Mouse (Mus musculus) thymus, postnatal 14 days (tissue): ENCODE results near the gene Prune2.
"Not testable (repeated sequence)": the region's sequence is repeated elsewhere in the genome, so short reads cannot be mapped to it uniquely, and the experiment has no call there.

Source experiments
- DNase-seq: peaks from one replicate; pipeline ENCODE4 v3.0.0; 2021

Prune2 gene

DNA sequence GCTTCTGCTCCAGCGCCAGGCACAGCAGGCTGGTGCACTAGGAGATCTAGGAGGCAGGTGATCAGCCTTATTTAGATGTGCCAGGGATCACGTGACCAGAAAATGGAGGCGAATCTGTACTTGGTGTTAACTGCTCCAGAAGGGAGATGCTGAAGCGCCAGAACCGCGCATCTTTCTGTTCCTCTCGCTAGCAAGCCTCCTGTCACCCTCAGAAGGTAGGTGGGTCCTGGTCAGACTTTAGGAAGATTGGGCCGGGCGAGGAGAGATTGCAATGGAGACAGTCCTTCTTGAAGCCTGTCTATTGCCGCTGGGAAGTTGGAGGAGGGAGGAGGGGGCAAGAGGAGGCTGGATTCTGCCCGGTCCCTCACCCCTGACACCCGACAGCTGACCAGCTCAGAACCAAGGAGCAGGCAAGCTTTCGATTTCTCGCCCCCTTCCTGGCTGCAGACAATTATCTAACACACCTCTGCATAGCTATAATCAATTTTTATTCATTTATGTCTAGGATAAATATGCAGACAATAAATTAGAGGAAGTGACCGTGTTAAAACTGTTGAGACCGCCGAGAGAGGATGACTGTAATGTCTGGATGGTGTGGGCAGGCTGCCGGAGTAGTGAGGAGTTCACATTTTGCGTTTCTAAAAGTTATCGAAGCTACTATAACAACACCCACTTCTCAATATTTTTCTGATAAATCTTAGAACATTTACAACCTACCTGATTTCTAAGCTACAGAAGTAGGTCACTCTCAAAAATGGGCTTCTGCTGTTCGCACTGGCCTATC lies 181.0 kb downstream of the Prune2 start:
- DNase-seq = no peak

DNA sequence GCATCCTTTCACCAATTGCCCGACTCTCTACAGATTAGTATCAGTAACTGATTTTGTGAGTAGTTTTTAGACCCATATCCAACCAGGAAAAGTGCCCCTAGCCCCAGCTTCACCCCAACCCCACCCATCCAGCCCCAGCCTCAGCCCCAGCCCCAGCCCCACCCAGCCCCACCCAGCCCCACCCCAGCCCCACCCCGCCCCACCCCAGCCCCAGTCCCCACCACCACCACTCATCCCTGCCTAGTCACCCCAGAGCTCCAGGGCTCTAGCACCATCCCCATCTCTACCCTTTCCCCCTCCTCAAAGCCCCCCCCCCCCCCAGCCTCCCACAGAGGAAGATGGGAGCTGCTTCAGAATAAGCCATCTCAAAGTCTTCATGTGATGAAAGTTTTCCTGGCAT lies 181.7 kb downstream of the Prune2 start:
- DNase-seq = no peak

DNA sequence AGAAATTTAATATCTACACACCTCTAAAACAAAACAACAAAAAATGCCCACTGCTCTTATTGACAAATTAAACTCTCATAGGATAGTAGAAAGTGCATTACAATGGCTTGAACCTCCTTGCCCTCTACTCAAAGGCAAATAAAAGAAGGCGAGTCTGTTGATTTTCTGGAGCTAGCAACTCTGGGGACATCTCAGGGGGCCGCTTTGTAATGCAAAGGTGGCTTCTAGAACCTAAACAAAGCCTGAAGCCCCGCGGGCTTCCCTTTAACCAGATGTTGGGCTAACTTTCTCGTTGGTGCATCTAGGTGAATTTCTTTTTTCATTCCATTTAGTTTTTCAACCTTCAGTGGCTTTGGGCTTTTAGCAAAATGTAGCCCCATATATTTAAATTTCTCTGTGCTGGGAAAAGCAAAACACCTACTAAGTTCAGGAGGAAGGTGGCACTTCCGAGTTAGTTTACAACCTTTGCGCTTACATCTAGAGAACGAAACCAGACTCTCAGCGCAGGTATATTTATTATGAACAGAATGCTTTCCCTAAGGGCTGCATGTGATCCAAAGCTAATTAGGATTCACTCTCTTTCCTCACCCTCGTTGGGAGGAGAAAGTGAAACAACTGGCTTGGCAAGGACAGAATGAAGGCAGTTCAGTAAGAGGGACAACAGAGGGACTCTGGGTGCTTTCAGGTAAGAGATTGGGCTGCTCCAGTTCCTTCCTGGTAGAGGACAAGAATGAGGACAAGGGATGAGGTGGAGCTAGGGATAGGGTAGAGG lies 182.4 kb downstream of the Prune2 start:
- no peak for DNase-seq

DNA sequence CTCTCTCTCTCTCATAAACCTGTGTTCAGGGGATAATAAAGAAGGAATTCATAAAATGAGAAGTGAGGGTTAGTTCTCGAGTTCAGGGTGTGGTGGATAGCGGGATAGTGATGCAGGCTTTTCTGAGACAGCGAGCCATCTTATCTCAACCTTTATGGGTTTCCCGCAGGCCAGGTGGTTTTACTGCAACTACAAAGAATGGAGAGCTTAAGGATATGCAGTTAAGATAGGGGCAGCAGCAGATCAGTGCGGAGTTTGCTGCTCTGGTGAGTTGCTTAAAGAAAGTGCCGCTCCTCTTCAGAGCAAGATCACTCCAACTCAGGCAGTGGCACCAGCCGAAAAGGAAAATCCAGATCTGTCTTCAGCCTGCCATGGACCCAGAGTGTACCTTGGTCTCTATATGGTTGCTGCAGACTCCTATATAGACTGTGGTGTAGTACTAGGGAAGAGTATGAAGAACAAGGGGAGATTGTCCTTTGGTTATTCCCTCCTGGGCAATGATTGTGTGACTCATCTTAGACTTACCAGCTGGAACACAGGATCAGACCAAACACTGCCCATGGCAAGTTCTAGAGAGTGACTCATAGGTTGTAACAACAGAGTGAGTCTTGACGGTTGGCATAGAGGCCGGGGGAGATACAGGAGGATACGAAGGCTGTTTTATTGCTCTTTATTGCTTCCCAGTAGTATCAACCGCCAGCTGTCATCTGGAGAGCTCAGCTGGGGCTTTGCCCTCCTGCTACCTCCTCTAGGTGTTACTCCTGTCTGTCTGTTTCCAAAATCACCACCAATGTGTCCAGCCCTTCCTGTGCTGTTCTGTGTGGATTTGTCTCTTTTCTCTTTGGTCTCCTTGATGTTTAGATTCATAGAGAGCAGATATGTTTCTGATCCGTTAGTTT lies 184.3 kb downstream of the Prune2 start:
- no peak for DNase-seq

DNA sequence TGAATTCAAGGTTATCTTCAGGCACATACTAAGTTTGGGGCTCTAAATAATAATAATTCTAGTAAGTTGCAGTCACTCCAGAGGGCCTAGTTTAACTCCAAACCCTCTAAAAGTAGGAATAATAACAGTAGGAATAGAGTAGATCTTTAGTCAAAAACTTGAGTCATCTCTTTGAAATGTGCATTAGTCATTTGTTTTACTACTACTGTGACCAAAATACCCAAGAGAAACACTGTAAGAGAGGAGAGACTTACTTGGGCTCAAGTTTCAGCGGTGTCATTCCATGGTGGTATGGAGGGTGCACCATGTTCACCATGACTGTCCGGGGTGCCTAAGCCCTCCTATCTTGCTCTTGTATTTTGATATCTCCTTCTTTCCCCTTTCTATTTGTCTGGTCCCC lies 187.3 kb downstream of the Prune2 start:
- no peak for DNase-seq

DNA sequence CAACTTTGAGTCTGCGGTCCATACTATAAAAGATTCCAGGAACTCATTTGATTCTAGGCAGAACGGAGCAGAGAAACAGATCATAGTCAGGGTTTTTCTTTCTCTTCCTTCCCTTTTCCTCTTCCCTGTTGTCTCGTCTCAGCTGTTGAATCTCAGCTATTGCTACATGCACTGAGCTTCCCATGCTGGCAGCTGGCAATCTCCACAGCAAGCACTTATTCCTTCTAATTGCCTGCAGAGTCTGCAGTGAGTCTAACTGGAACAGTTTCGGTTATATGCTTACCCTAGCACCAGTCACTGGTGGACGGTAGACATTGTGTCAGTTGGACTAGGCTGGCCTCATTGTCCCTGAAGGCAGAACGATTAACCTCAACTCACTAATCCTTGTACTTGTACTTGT lies 188.3 kb downstream of the Prune2 start:
- DNase-seq = no peak

DNA sequence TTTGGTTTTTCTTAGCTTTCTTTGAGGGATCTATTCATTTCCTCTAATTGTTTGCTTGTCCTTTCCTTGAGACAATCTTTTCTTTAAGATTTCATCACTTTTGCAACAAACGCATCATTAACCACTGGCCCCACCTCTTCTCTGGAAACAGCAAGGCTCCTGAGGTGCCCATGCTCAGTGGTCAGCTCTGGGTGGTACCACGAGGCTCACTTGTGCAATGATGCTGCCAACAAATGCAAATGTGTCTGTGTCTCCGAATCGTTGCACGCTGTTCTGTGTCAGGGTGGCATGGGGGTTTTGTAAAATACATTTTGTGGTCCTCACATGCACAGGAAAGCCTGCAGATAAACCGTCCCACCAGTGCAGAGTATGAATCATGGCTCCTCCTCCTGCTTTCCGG lies 194.1 kb downstream of the Prune2 start:
- no peak for DNase-seq

DNA sequence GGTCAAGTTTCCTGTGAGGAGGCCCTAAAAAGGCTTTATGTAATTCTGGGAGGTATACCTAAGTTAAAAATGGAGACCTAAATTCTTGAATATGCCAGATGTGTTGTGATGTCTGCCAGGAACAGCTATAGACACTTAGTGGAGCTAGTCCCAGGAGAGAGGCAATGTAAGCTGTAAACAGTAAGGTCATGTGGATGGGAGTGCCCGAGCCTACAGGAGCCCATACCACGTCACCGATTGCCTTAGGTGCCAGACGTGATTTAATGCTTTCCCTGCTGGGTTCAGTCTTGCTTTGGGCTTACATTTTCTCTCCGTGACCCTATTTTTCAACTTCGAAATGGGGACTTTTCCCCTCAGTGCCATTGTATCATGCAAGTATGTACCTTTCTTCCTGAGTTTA lies 195.9 kb downstream of the Prune2 start:
- no peak for DNase-seq

DNA sequence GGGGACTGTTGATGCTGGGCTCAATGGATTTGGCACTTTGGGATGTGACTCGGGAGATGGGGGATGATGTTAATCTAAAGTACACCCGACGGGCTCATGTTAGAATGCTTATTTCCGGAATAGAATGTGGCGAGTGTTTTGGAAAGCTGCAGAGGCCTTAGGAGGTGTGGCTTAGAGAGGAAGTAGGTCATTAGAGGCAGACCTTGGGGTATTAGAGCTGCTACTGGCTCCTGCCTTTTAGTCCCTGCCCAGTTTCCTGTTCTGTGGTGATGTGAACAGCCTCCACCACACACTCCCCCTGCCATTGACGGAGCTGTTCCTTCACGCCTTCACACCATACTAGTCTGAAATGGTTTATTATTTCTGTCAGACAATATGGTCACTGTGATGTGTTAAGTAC lies 196.5 kb downstream of the Prune2 start:
- no peak for DNase-seq

DNA sequence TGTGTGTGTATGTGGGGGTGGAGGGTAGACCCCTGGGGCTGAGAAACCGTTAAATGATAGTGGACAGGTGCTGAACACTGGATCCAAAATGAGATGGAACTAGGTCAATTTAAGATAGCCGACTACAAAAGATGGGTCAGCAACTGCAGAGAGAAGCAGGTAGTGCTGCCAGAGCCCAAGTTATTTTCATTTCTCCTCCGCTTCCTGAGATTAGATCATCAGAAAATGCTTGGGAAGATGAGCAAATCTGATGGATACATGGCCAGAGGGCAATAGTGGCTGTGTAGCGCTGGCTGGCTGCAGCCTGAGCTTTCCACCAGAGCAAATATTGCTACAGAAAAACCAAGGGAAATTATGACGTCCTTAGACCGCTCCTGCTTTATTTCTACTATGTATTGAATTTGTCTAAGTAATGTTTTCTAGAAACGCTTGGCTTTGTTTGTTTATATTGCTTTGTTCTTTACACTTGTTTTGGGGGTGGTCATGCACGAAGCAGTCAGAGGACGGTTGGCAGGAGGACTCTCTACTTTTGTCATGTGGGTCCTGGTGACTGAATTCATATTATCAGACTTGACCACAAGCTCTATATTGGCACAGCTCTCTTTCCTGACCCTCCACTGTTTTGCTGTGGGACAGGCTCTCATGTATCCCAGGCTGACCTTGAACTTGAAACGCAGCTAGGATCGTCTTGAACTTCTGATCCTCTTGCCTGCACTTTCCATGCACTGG lies 198.2 kb downstream of the Prune2 start:
- DNase-seq = no peak

DNA sequence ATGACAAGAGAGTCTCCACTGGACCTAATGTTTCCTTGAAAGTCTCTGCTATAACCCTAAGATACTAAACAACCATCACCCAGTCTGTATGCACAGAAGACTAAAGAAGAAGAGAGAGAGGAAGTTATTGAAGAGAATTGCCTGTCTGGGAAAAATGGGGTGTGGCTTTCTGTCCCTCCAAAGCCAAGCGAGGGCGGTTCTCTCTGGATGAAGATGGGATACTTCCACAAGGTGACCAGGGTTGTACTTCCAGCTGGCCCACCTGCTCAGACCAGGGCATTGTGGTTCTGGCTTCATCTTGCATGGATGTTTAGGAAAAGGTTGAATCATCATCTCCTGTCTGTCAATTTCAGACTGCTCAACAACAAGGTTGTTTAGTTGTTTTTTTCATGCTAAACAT lies 199.3 kb downstream of the Prune2 start:
- DNase-seq = no peak

DNA sequence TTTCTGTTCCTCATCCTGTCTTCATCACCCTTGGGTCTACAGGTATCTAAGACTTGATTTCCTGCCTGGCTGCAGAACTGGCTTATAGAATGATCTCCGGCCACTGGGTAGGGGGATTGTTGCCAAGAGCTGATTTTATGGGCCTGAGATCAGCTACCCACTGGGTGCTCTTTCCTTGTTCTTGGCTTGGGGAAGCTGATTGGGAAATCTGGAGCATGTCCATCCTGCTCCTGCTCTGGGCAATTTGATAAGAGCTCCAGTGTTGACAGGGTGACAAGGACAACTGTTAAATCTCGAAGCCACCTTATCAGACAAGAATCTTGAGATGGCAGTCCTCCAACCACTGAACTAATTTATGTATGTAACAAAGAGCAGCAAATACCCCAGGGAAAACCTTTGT lies 203.8 kb downstream of the Prune2 start:
- DNase-seq = no peak

DNA sequence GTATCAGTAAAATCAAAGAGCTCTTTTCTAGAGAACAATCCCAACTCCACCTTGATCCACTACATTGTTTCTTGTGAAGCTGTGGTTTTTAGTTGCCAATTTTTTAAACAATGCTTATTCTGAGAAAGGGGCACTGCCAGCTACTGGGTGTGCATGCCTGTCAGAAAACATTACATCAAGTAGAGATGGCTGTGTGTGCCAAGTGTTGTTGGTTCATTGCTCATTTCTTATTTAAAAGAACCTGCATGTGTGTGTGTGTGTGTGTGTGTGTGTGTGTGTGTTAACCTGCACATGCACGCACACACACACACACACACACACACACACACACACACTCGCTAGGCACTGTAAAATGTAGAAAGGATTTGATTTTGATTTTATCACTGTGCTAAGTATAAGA lies 204.3 kb downstream of the Prune2 start:
- no peak for DNase-seq

DNA sequence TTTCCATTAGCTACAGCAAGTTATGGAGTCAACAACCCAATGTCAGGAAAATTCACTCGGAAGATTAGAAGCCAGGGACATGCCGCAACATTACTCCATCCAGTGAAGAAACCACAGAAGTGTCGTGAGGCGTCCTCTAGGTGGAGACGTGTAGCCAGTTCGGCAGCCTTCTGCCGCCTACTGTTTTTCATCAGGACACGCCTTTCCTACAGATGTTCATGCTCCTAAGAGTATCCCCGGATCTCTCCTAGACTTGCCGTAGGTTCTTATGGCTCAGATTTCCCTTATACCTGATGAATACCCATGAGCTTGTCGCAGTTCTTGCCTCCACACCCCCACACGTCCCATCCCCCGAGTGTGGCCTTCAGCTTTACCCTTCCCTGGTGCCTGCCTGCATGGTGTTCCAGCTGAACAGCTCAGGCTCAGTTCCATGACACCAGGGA lies 207.6 kb downstream of the Prune2 start:
- DNase-seq = peak; percentile 14

DNA sequence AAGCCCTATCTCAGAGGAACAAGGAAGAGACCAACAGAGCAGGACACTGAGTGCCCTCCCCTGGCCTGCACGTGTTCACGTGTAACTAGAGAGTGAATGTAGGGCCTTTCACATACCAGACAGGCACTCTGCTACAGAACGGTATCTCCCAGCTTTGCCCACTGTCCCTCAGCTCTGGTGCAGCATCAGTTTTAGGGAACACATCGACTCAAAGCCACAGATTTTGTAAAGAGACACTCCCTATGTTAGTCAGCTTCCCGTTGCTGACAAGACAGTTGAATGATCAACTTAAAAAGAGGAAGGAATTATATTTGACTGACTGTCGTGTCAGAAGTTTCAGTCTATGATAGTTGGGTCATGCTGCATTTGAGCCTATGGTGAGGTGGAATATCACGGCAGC lies 210.4 kb downstream of the Prune2 start:
- DNase-seq = no peak

DNA sequence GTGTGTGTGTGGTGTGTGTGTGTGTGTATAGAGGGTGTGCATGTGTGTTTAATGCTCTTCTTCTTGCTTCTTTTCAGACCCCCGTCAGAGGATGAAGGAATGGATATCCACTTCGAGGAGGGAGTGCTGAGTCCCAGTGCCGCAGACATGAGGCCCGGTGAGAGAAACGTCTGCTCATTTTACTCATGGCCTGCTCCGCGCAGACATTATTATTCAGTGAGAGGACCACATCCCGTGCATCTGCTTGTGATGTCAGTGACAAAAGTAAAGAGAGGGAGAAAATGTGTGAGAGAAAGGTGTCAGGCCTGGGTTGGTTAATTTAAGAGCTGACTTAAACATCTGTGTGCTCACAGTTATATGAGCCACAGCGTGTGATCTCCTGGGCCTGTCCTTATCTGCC lies 212.3 kb downstream of the Prune2 start:
- DNase-seq = no peak

DNA sequence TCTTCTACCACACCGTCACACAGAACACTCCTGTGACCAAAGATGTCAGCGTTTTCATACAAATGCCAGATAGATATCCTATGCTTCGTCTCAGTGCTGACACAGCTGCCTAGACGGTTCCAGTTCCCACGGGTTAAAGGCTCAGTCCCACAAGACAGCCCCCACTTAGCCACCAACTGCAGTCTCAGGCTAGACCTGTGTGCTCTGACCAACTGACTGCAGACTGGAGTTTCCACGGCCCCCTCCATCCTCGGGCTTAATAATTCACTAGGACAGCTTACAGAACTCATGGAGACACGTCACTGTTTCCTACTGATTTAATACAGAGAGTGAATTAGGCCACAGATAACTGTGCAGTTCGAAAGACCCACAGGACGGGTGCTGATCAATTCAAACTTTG lies 213.8 kb downstream of the Prune2 start:
- DNase-seq = no peak

DNA sequence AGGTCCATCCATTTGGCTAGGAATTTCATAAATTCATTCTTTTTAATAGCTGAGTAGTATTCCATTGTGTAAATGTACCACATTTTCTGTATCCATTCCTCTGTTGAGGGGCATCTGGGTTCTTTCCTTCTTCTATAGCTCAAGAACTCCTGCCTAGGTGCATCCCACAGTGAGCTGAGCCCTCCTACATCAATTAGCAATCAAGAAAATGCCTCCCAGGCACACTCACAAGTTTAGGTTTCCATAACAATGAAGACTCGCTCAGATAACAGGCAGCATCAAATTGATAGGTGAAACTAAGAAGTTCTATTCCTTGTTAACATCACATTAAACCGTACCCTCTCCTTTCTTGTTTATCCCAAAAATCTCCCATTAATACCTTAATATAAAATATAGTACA lies 218.6 kb downstream of the Prune2 start:
- DNase-seq = not testable (repeated sequence)

DNA sequence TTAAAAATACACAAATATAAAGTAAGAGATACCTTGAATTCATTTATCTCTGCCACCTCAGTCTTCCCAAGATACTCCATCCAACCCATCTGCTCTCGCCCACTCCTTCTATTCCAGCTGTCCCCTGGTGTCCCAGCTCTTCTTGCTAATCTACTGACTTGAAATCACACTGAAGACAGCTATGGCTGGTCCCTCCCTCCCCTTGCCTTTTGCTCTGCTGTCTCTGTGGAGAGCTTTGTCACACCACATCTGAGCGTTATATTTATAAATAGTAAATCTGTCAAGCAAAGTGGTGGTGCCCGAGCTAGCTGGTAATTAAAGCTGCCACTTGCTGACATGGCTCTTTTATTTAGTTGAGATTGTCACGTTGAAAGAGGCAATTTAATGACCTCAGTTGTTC lies 224.6 kb downstream of the Prune2 start:
- DNase-seq = no peak

DNA sequence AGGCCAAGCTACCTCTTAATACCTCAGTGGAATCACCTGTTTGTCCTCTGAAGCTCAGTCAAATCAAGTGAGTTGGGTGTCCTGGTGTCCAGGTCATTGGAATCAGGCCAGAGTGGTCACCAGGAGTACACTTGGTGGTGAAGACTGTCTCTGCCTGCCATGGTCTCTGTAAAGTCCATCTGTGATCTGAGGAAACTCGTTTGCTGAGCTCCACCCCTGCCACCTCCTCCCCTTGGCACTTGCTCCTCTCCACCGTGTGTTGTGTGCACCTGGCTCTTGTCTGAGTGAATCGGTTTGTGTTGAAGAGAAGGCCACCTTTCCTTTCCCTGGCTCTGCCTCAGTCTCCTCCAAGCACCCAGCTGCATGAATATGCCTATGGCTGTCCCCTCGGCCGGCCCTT lies 238.8 kb downstream of the Prune2 start:
- DNase-seq = no peak

DNA sequence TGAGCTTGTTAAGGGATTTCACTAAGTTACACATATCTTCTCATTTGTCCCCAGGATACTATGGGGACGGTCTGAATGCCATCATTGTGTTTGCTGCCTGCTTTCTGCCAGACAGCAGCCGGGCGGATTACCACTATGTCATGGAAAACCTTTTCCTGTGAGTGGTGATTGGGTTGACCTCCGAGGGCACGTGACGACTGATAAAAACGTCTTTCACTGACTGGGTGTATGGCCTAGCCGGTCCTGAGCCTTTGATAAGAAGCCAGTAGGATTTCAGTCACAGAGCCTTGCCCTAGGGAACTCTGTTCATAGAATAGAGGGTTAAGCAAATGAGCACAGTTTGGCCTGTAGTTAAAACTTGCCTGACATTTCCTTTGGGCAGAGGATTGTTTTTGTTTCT lies 243.1 kb downstream of the Prune2 start:
- no peak for DNase-seq

DNA sequence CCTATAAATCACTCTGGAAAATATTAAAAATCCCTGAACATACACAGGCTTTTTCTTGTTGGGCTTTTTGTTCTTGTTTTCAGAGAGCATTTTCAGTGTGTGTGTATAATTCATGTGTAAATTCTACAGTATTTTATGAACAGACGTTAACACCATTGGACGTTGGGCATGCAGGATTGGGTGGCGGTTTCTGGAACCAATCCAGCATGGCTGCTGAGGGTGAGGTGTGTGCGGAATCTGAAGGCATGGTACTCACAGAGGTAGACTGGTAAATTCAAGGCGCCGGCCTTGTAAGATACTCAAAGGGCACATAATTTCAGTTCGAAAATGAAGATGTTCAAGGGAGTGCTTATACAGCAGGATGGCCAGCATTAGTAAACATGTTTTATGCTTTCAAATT lies 251.2 kb downstream of the Prune2 start:
- no peak for DNase-seq

DNA sequence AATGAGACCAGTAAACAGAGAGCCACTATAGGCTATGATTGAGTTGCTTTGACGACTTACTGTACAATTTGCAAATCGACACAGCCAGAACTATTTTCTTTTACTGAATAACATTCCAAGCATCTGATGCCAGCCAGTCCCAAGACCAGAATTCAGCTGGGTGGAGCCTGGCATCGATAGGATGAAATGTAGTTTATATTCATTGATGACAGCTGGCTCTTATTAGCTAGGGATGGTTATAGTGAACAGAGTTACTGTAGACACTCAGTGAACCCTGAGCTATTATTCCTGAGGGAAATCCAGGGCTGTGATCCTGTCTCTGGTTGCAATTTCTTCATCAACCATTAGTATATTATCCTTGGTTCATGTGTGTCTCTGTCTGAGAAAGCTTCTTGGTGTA lies 254.6 kb downstream of the Prune2 start:
- DNase-seq = no peak
